Comparison of ENCODE assay signal across 15 mouse cellular contexts in the genomic region with DNA sequence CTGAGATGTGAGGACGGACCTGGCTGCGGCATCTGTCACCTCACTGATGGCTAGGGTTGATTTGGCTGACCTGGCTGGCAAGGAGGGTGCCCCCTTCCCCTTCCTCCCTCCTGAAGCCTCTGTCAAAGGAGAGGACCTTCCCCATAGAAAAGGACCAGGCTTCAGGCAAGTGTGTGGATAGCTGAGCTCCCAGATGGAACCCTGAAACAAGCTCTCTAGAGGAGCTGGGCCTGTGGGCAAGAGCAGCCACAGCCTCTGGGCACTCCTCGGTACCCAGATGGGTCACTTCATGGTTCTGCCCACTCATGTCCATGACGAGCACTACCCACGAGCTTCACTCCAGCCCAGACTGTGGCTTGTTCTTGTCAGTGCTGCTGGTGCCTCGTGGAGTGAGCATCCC. TPM values are rescaled to one million over a fixed set of nuclear protein-coding genes. Genes with fewer than 3 reads are reported as not detected.
DNase-seq lines count a peak whose midpoint lies in the region; ATAC-seq and TF ChIP-seq lines count a peak whose summit lies in the region.
"Had no signal": no experiment of that assay in that cellular context is flagged by ENCODE, and none has a peak within 500 bp of the region (broad histone marks: within the 10 kb centered on the region; RNA-seq: fewer than 3 reads in every experiment).

No protein-coding gene starts in this region.

- no peak overlapping the region for H3K4me3 ChIP-seq in embryonic facial prominence, embryonic 13.5 days
- H3K4me3 ChIP-seq in embryonic facial prominence, embryonic 10.5 days: no peak overlapping the region
- H3K4me3 ChIP-seq in kidney, adult 2 months (ENCODE audit: insufficient read depth, low read depth, low read length): no peak overlapping the region
- H3K4me3 ChIP-seq: forebrain, embryonic 15.5 days; heart, embryonic 12.5 days; hindbrain, embryonic 13.5 days had no signal

- WGBS in embryonic facial prominence, embryonic 13.5 days: 83% methylated on average over 6 of the region's 6 CpGs
- 91% methylated on average over 6 of the region's 6 CpGs for WGBS in embryonic facial prominence, embryonic 10.5 days
- WGBS in kidney, adult 2 months: 89% methylated on average over 6 of the region's 6 CpGs

- no peaks in the 10 kb centered on the region for H3K36me3 ChIP-seq in embryonic facial prominence, embryonic 13.5 days
- no peaks in the 10 kb centered on the region for H3K36me3 ChIP-seq in embryonic facial prominence, embryonic 10.5 days (replicated peaks)
- H3K36me3 ChIP-seq in kidney, adult 2 months (ENCODE audit: control insufficient read depth, insufficient read depth, low read length): no peaks in the 10 kb centered on the region
- H3K36me3 ChIP-seq: forebrain, embryonic 15.5 days; G1E; heart, embryonic 12.5 days; hindbrain, embryonic 13.5 days had no signal

- intact Hi-C loops in left cerebral cortex, postnatal 25 days (cut with DNase I): loop anchor here (5.0 kb wide), 1 partner anchor 660 kb away; no protein-coding TSS in a partner anchor
- intact Hi-C loops in left cerebral cortex, postnatal 36 days (cut with DNase I): loop anchor here (5.0 to 10.0 kb wide), 3 partner anchors 135 to 640 kb away; no protein-coding TSS in a partner anchor

- no peak overlapping the region for H3K4me2 ChIP-seq in embryonic facial prominence, embryonic 13.5 days
- H3K4me2 ChIP-seq: forebrain, embryonic 15.5 days; heart, embryonic 12.5 days; hindbrain, embryonic 13.5 days had no signal

- peaks cover 5% of the 10 kb centered on the region for H3K27me3 ChIP-seq in embryonic facial prominence, embryonic 13.5 days
- H3K27me3 ChIP-seq in embryonic facial prominence, embryonic 10.5 days (replicated peaks; ENCODE audit: low read depth, poor library complexity, severe bottlenecking): peaks cover 10% of the 10 kb centered on the region; the same call in 1 of the 2 replicates
- H3K27me3 ChIP-seq in kidney, adult 2 months (replicated peaks; ENCODE audit: control insufficient read depth, insufficient read depth, low read length): no peaks in the 10 kb centered on the region
- H3K27me3 ChIP-seq: forebrain, embryonic 15.5 days had no signal

- ATAC-seq in embryonic facial prominence, embryonic 13.5 days (ENCODE audit: insufficient number of reproducible peaks, insufficient read depth, low FRiP score, low TSS enrichment, low read depth): 0 out of 2 replicates have a peak, but pooled peaks have one; percentile 10
- ATAC-seq: CD4-positive, CD25-positive, alpha-beta regulatory T cell, adult 4 months; forebrain, embryonic 15.5 days had no signal

- H3K4me1 ChIP-seq in embryonic facial prominence, embryonic 13.5 days: no peaks in the 10 kb centered on the region
- H3K4me1 ChIP-seq in embryonic facial prominence, embryonic 10.5 days: no peaks in the 10 kb centered on the region
- no peaks in the 10 kb centered on the region for H3K4me1 ChIP-seq in kidney, adult 2 months (ENCODE audit: control insufficient read depth, insufficient read depth, low read length)
- H3K4me1 ChIP-seq: forebrain, embryonic 15.5 days; heart, embryonic 12.5 days; hindbrain, embryonic 13.5 days had no signal

- H3K9me3 ChIP-seq in embryonic facial prominence, embryonic 13.5 days: no peaks in the 10 kb centered on the region
- no peaks in the 10 kb centered on the region for H3K9me3 ChIP-seq in embryonic facial prominence, embryonic 10.5 days
- H3K9me3 ChIP-seq: forebrain, embryonic 15.5 days; G1E; heart, embryonic 12.5 days; hindbrain, embryonic 13.5 days had no signal

- TF ChIP-seq POLR2A in kidney, adult 2 months (IDR thresholded peaks at IDR 0.05; ENCODE audit: low read depth, low read length): no peak

- TF ChIP-seq CTCF in kidney, adult 2 months (conservative IDR thresholded peaks at IDR 0.05; ENCODE audit: insufficient read depth, insufficient read length, low read depth, low read length): no peak

- H3K27ac ChIP-seq in embryonic facial prominence, embryonic 13.5 days: no peak overlapping the region
- H3K27ac ChIP-seq in embryonic facial prominence, embryonic 10.5 days (replicated peaks): no peak overlapping the region
- no peak overlapping the region for H3K27ac ChIP-seq in kidney, adult 2 months (ENCODE audit: insufficient read depth, low read depth, low read length)
- H3K27ac ChIP-seq: forebrain, embryonic 15.5 days; hindbrain, embryonic 13.5 days had no signal

- no peak overlapping the region for H3K9ac ChIP-seq in embryonic facial prominence, embryonic 13.5 days
- H3K9ac ChIP-seq: forebrain, embryonic 15.5 days; heart, embryonic 12.5 days; hindbrain, embryonic 13.5 days had no signal

- DNase-seq in embryonic facial prominence, embryonic 10.5 days (ENCODE audit: low spot score): no peak
- DNase-seq in kidney, adult 2 months: peak; percentile 0
- no peak for DNase-seq in kidney, adult 8-10 months
- peak; percentile 1 to 2 for DNase-seq in left cerebral cortex, postnatal 25 days (ENCODE audit: low spot score in 2 of 2)
- no peak for DNase-seq in left cerebral cortex, postnatal 36 days (ENCODE audit: low spot score in 2 of 2)
- DNase-seq in right cerebral cortex, adult 18-20 months: peak; percentile 0
- DNase-seq in right cerebral cortex, postnatal 36 days (ENCODE audit: low spot score in 2 of 2): no peak
- DNase-seq: adrenal gland, adult 8-10 months; cerebellum, adult 2 months had no signal

RNA-seq across cellular contexts. Expression of gene Ulk4, which starts 34.7 kb away (rescaled TPM):
- 213 and 290 TPM in 2 replicates for polyA plus RNA-seq in embryonic facial prominence, embryonic 13.5 days (2015; fragmentation: Nextera tagmentation; extraction: Ambion mirVana)
- 140 TPM in 2 replicates for polyA plus RNA-seq in embryonic facial prominence, embryonic 10.5 days (2016; fragmentation: Nextera tagmentation; extraction: Ambion mirVana)
- polyA plus RNA-seq in kidney, adult 2 months (2012; rRNA removed): 1.9 and 4.8 TPM in 2 replicates
- 1 to 10 TPM; 7.4 to 9.1 TPM for total RNA-seq in left cerebral cortex, postnatal 25 days (2021)
- 10 to 100 TPM in 1 of 2 experiments, 1 to 10 TPM in 1; 6.3 to 11.4 TPM for total RNA-seq in left cerebral cortex, postnatal 36 days (2021)

RNA-seq across cellular contexts. Expression of gene Trak1, which starts 55.0 kb away (rescaled TPM):
- polyA plus RNA-seq in embryonic facial prominence, embryonic 13.5 days (2015; fragmentation: Nextera tagmentation; extraction: Ambion mirVana): 17.7 and 17.8 TPM in 2 replicates
- polyA plus RNA-seq in embryonic facial prominence, embryonic 10.5 days (2016; fragmentation: Nextera tagmentation; extraction: Ambion mirVana): 14.1 and 14.7 TPM in 2 replicates
- 65.1 and 65.2 TPM in 2 replicates for polyA plus RNA-seq in kidney, adult 2 months (2012; rRNA removed)
- 100 to 1,000 TPM; 240 to 249 TPM for total RNA-seq in left cerebral cortex, postnatal 25 days (2021)
- total RNA-seq in left cerebral cortex, postnatal 36 days (2021): 100 to 1,000 TPM; 229 to 269 TPM

Comparison
In these comparisons a context has a peak if more than half of its experiments do, and no peak if none do; other contexts are left out.
1. DNase-seq: peak in kidney, adult 2 months (single experiment), left cerebral cortex, postnatal 25 days (2 of 2) and right cerebral cortex, adult 18-20 months (single experiment); none in embryonic facial prominence, embryonic 10.5 days (single experiment), kidney, adult 8-10 months (0 of 2), left cerebral cortex, postnatal 36 days (0 of 2) and right cerebral cortex, postnatal 36 days (0 of 2).
2. RNA of gene Ulk4, which starts 34.7 kb away (polyA plus RNA-seq): 213 to 290 TPM in embryonic facial prominence, embryonic 13.5 days and 140 TPM in embryonic facial prominence, embryonic 10.5 days; 1.9 to 4.8 TPM in kidney, adult 2 months; every median in the first group is over 10 times any median in the second.